Mouse (Mus musculus): ENCODE measurements around the gene Ptov1. TPM values are rescaled to one million over a fixed set of nuclear protein-coding genes. Genes with fewer than 3 reads are reported as not detected.
A peak's percentile ranks its signal among the peaks of the same experiment; 100 is the strongest.

Ptov1 gene
- polyA plus RNA-seq, 1 experiment from 2014 or later, result 454 TPM

- H3K4me3 ChIP-seq (ENCODE audit: low read depth, low read length), result peak overlapping the region; percentile 1; the same call in 1 of the 2 replicates
- no peak for DNase-seq (ENCODE audit: low spot score)
- 14% methylated on average over 8 of the region's 8 CpGs for WGBS
Measured at GRCm38 (mm10) chr7:44893197-44893596, 23.6 kb upstream of the Ptov1 start.

GRCm38 (mm10) chr7:44892276-44892921, 22.8 kb upstream of the Ptov1 start, which contains the start of gene Med25:
Med25 (minus strand) TSS chr7:44892712.
- peaks cover 30% of the 10 kb centered on the region for H3K4me1 ChIP-seq (replicated peaks; ENCODE audit: control insufficient read depth, insufficient read depth, low read length)
- DNase-seq (ENCODE audit: low spot score), result peak; percentile 94
- peak; percentile 79 for ATAC-seq (replicated peaks; ENCODE audit: low FRiP score)
- peak within 1 kb of the TSS; percentile 95 for H3K27ac ChIP-seq (ENCODE audit: low read depth, low read length)
- peak within 1 kb of the TSS; percentile 88 for H3K4me2 ChIP-seq (ENCODE audit: low read depth, low read length, severe bottlenecking)
- no peaks in the 10 kb centered on the region for H3K27me3 ChIP-seq (ENCODE audit: control insufficient read depth, insufficient read depth, low read length)
- H3K9ac ChIP-seq (ENCODE audit: low read length), result peak within 1 kb of the TSS; percentile 84
- H3K36me3 ChIP-seq (ENCODE audit: control insufficient read depth, insufficient read depth, low read length), result no peaks in the 10 kb centered on the region; the same call in 1 of the 2 replicates
- H3K4me3 ChIP-seq (ENCODE audit: low read depth, low read length), result peak within 1 kb of the TSS; percentile 86
- WGBS, result under 1% methylated on average over 56 of the region's 56 CpGs
- no peaks in the 10 kb centered on the region for H3K9me3 ChIP-seq (ENCODE audit: control insufficient read depth, low read length)

More at GRCm38 (mm10) chr7:44893197-44893596, 23.6 kb upstream of the Ptov1 start:
- Histone ChIP-seq H3K27me3 (ENCODE audit: control insufficient read depth, insufficient read depth, low read length) (no peaks in the 10 kb centered on the region), H3K36me3 (ENCODE audit: control insufficient read depth, insufficient read depth, low read length) (no peaks in the 10 kb centered on the region; the same call in 1 of the 2 replicates), H3K9me3 (ENCODE audit: control insufficient read depth, low read length) (no peaks in the 10 kb centered on the region), H3K9ac (ENCODE audit: low read length) (peak overlapping the region; percentile 49), H3K4me2 (ENCODE audit: low read depth, low read length, severe bottlenecking) (peak overlapping the region; percentile 49), H3K4me1 (replicated peaks; ENCODE audit: control insufficient read depth, insufficient read depth, low read length) (peaks cover 30% of the 10 kb centered on the region), H3K27ac (ENCODE audit: low read depth, low read length) (peak overlapping the region; percentile 95)
- ATAC-seq (replicated peaks; ENCODE audit: low FRiP score), result no peak

GRCm38 (mm10) chr7:44891611-44892010, 22.0 kb upstream of the Ptov1 start:
- Histone ChIP-seq H3K27ac (ENCODE audit: low read depth, low read length) (peak overlapping the region; percentile 95; the same call in 1 of the 2 replicates), H3K9me3 (ENCODE audit: control insufficient read depth, low read length) (no peaks in the 10 kb centered on the region), H3K4me3 (ENCODE audit: low read depth, low read length) (peak overlapping the region; percentile 86), H3K4me1 (replicated peaks; ENCODE audit: control insufficient read depth, insufficient read depth, low read length) (peaks cover 28% of the 10 kb centered on the region), H3K27me3 (ENCODE audit: control insufficient read depth, insufficient read depth, low read length) (no peaks in the 10 kb centered on the region), H3K36me3 (ENCODE audit: control insufficient read depth, insufficient read depth, low read length) (no peaks in the 10 kb centered on the region; the same call in 1 of the 2 replicates), H3K4me2 (ENCODE audit: low read depth, low read length, severe bottlenecking) (peak overlapping the region; percentile 88), H3K9ac (ENCODE audit: low read length) (peak overlapping the region; percentile 84)
- WGBS, result 37% methylated on average over 6 of the region's 6 CpGs
- no peak for ATAC-seq (replicated peaks; ENCODE audit: low FRiP score)
- no peak for DNase-seq (ENCODE audit: low spot score)

- H3K4me1 ChIP-seq (replicated peaks; ENCODE audit: control insufficient read depth, insufficient read depth, low read length), result peaks cover 26% of the 10 kb centered on the region
- H3K9me3 ChIP-seq (ENCODE audit: control insufficient read depth, low read length), result no peaks in the 10 kb centered on the region
- H3K36me3 ChIP-seq (ENCODE audit: control insufficient read depth, insufficient read depth, low read length), result peaks cover 2% of the 10 kb centered on the region; the same call in 1 of the 2 replicates
- H3K4me2 ChIP-seq (ENCODE audit: low read depth, low read length, severe bottlenecking), result peak overlapping the region; percentile 88
- H3K27ac ChIP-seq (ENCODE audit: low read depth, low read length), result no peak overlapping the region
- DNase-seq (ENCODE audit: low spot score) (no peak), ATAC-seq (replicated peaks; ENCODE audit: low FRiP score) (no peak)
- H3K4me3 ChIP-seq (ENCODE audit: low read depth, low read length), result peak overlapping the region; percentile 86
- peak overlapping the region; percentile 84; the same call in 1 of the 2 replicates for H3K9ac ChIP-seq (ENCODE audit: low read length)
- H3K27me3 ChIP-seq (ENCODE audit: control insufficient read depth, insufficient read depth, low read length), result no peaks in the 10 kb centered on the region
- 87% methylated on average over 4 of the region's 4 CpGs for WGBS
Measured at GRCm38 (mm10) chr7:44890737-44891136, 21.1 kb upstream of the Ptov1 start.

GRCm38 (mm10) chr7:44890180-44890579, 20.6 kb upstream of the Ptov1 start:
- H3K4me1 ChIP-seq (replicated peaks; ENCODE audit: control insufficient read depth, insufficient read depth, low read length), result peaks cover 25% of the 10 kb centered on the region
- 95% methylated on average over 6 of the region's 7 CpGs for WGBS
- H3K27me3 ChIP-seq (ENCODE audit: control insufficient read depth, insufficient read depth, low read length), result no peaks in the 10 kb centered on the region
- ATAC-seq (replicated peaks; ENCODE audit: low FRiP score) (no peak), DNase-seq (ENCODE audit: low spot score) (no peak)
- H3K9ac ChIP-seq (ENCODE audit: low read length), result no peak overlapping the region; the same call in 1 of the 2 replicates
- H3K36me3 ChIP-seq (ENCODE audit: control insufficient read depth, insufficient read depth, low read length), result peaks cover 2% of the 10 kb centered on the region; the same call in 1 of the 2 replicates
- no peak overlapping the region for H3K27ac ChIP-seq (ENCODE audit: low read depth, low read length)
- H3K4me2 ChIP-seq (ENCODE audit: low read depth, low read length, severe bottlenecking), result no peak overlapping the region
- H3K4me3 ChIP-seq (ENCODE audit: low read depth, low read length), result no peak overlapping the region
- H3K9me3 ChIP-seq (ENCODE audit: control insufficient read depth, low read length), result no peaks in the 10 kb centered on the region

GRCm38 (mm10) chr7:44888256-44889105, 18.9 kb upstream of the Ptov1 start:
- peaks cover 13% of the 10 kb centered on the region for H3K4me1 ChIP-seq (replicated peaks; ENCODE audit: control insufficient read depth, insufficient read depth, low read length)
- no peaks in the 10 kb centered on the region for H3K27me3 ChIP-seq (ENCODE audit: control insufficient read depth, insufficient read depth, low read length)
- H3K4me3 ChIP-seq (ENCODE audit: low read depth, low read length), result no peak overlapping the region
- no peak overlapping the region; the same call in 1 of the 2 replicates for H3K9ac ChIP-seq (ENCODE audit: low read length)
- H3K9me3 ChIP-seq (ENCODE audit: control insufficient read depth, low read length), result no peaks in the 10 kb centered on the region
- 92% methylated on average over 13 of the region's 13 CpGs for WGBS
- no peak overlapping the region for H3K4me2 ChIP-seq (ENCODE audit: low read depth, low read length, severe bottlenecking)
- H3K36me3 ChIP-seq (ENCODE audit: control insufficient read depth, insufficient read depth, low read length), result peaks cover 9% of the 10 kb centered on the region
- no peak overlapping the region for H3K27ac ChIP-seq (ENCODE audit: low read depth, low read length)
- no peak for DNase-seq (ENCODE audit: low spot score)
- ATAC-seq (replicated peaks; ENCODE audit: low FRiP score), result no peak

GRCm38 (mm10) chr7:44886964-44887363, 17.4 kb upstream of the Ptov1 start:
- no peak for ATAC-seq (replicated peaks; ENCODE audit: low FRiP score)
- Histone ChIP-seq H3K9me3 (ENCODE audit: control insufficient read depth, low read length) (no peaks in the 10 kb centered on the region), H3K9ac (ENCODE audit: low read length) (no peak overlapping the region), H3K36me3 (ENCODE audit: control insufficient read depth, insufficient read depth, low read length) (peaks cover 14% of the 10 kb centered on the region), H3K4me2 (ENCODE audit: low read depth, low read length, severe bottlenecking) (no peak overlapping the region), H3K4me3 (ENCODE audit: low read depth, low read length) (no peak overlapping the region), H3K27me3 (ENCODE audit: control insufficient read depth, insufficient read depth, low read length) (no peaks in the 10 kb centered on the region), H3K27ac (ENCODE audit: low read depth, low read length) (no peak overlapping the region), H3K4me1 (replicated peaks; ENCODE audit: control insufficient read depth, insufficient read depth, low read length) (peaks cover 9% of the 10 kb centered on the region)
- DNase-seq (ENCODE audit: low spot score), result no peak
- 90% methylated on average over 7 of the region's 7 CpGs for WGBS

GRCm38 (mm10) chr7:44884637-44885036, 15.0 kb upstream of the Ptov1 start:
- H3K4me3 ChIP-seq (ENCODE audit: low read depth, low read length), result no peak overlapping the region
- 97% methylated on average over 5 of the region's 5 CpGs for WGBS
- peaks cover 21% of the 10 kb centered on the region for H3K36me3 ChIP-seq (ENCODE audit: control insufficient read depth, insufficient read depth, low read length)
- no peak overlapping the region for H3K27ac ChIP-seq (ENCODE audit: low read depth, low read length)
- H3K4me1 ChIP-seq (replicated peaks; ENCODE audit: control insufficient read depth, insufficient read depth, low read length), result no peaks in the 10 kb centered on the region
- no peak for DNase-seq (ENCODE audit: low spot score)
- H3K9me3 ChIP-seq (ENCODE audit: control insufficient read depth, low read length), result no peaks in the 10 kb centered on the region
- H3K9ac ChIP-seq (ENCODE audit: low read length), result no peak overlapping the region
- no peaks in the 10 kb centered on the region for H3K27me3 ChIP-seq (ENCODE audit: control insufficient read depth, insufficient read depth, low read length)
- no peak for ATAC-seq (replicated peaks; ENCODE audit: low FRiP score)
- H3K4me2 ChIP-seq (ENCODE audit: low read depth, low read length, severe bottlenecking), result no peak overlapping the region
